Comparison of ENCODE assay signal across 8 mouse cellular contexts in genomic region chrX:94212597-94213321, GRCm38 (mm10). TPM values are rescaled to one million over a fixed set of nuclear protein-coding genes. Genes with fewer than 3 reads are reported as not detected.
A peak's percentile ranks its signal among the peaks of the same experiment; 100 is the strongest.
DNase-seq lines count a peak whose midpoint lies in the region; ATAC-seq lines count a peak whose summit lies in the region.

Gene Eif2s3x (minus strand): TSS chrX:94212862.

- peak; percentile 96 for ATAC-seq in hindbrain, embryonic 14.5 days (ENCODE audit: low FRiP score)

- H3K4me2 ChIP-seq in hindbrain, embryonic 14.5 days (replicated peaks): peak within 1 kb of the TSS; percentile 74

- peak; percentile 88 for DNase-seq in NIH3T3 (ENCODE audit: low read depth)
- peak; percentile 91 to 97 for DNase-seq in cerebellum, postnatal 14 days
- peak; percentile 50 to 88 for DNase-seq in frontal cortex, postnatal 25 days (ENCODE audit: low spot score in 2 of 2)
- DNase-seq in hindbrain, embryonic 14.5 days (ENCODE audit: low spot score): peak; percentile 91
- DNase-seq in layer of hippocampus, postnatal 36 days: peak; percentile 81 to 90
- DNase-seq in lung, postnatal 36 days: peak; percentile 95
- peak; percentile 95 for DNase-seq in retina, postnatal 1 day
- DNase-seq in urinary bladder, adult 18-20 months (ENCODE audit: low spot score in 2 of 2): peak; percentile 63 to 81

- WGBS in hindbrain, embryonic 14.5 days: under 1% methylated on average over 51 of the region's 52 CpGs

- H3K9me3 ChIP-seq in hindbrain, embryonic 14.5 days (ENCODE audit: control insufficient read depth, low read length): no peaks in the 10 kb centered on the region

- peak within 1 kb of the TSS; percentile 88 for H3K27ac ChIP-seq in hindbrain, embryonic 14.5 days

- peak within 1 kb of the TSS; percentile 86 for H3K9ac ChIP-seq in hindbrain, embryonic 14.5 days

- H3K4me1 ChIP-seq in hindbrain, embryonic 14.5 days (replicated peaks; ENCODE audit: control insufficient read depth, insufficient read depth, low read length): peaks cover 10% of the 10 kb centered on the region; the same call in 1 of the 2 replicates

- peaks cover 28% of the 10 kb centered on the region for H3K36me3 ChIP-seq in hindbrain, embryonic 14.5 days (replicated peaks; ENCODE audit: control insufficient read depth, insufficient read depth)

- H3K4me3 ChIP-seq in hindbrain, embryonic 14.5 days (replicated peaks; ENCODE audit: low read length): peak within 1 kb of the TSS; percentile 85

- no peaks in the 10 kb centered on the region; the same call in 1 of the 2 replicates for H3K27me3 ChIP-seq in hindbrain, embryonic 14.5 days (ENCODE audit: control insufficient read depth, insufficient read depth, low read length)

RNA-seq across cellular contexts. Expression of gene Eif2s3x, which starts in this region (rescaled TPM):
- polyA plus RNA-seq in hindbrain, embryonic 14.5 days (2014; fragmentation: Nextera tagmentation; extraction: Ambion mirVana): 86.0 and 91.5 TPM in 2 replicates
- total RNA-seq in layer of hippocampus, postnatal 36 days (2021): 100 to 1,000 TPM in 1 of 2 experiments, 10 to 100 TPM in 1; 96.1 to 148 TPM

Comparison
In these comparisons a context has a peak if more than half of its experiments do, and no peak if none do; other contexts are left out.
1. Peak in every context shown above with its lines: DNase-seq, ATAC-seq, H3K4me3 ChIP-seq and H3K27ac ChIP-seq.